Mouse (Mus musculus) intestine, embryonic 14.5 days (tissue): ENCODE results near the gene Gm49333. TPM values are rescaled to one million over a fixed set of nuclear protein-coding genes. Genes with fewer than 3 reads are reported as not detected.

ENCODE experiments used
- ATAC-seq: fragments of 200-750 bp; cut with Nextera tagmentation; replicated peaks from 2 replicates; pipeline ENCODE4 v1.8.0; 2017; ENCODE audit warnings: low read depth, moderate number of reproducible peaks, moderate TSS enrichment, moderate library complexity; ENCODE audit not compliant: low FRiP score, low TSS enrichment
- DNase-seq: peaks from one replicate; pipeline ENCODE4 v3.0.0-alpha.2; 2018; ENCODE audit warnings: low spot score
- H3K27ac ChIP-seq: fragments of 300-500 bp; sonication (generic); 2 replicates; pipeline ENCODE4 v1.5.1; 2014; ENCODE audit warnings: low read depth, mild to moderate bottlenecking, control low read depth
- H3K27me3 ChIP-seq: fragments of 300-500 bp; sonication (generic); replicated peaks from 2 replicates; pipeline ENCODE4 v1.6.1; 2014; ENCODE audit warnings: low read length, control low read depth; ENCODE audit not compliant: control insufficient read depth, insufficient read depth
- H3K36me3 ChIP-seq: fragments of 300-500 bp; sonication (generic); 2 replicates; pipeline ENCODE4 v1.6.1; 2014; ENCODE audit warnings: low read length, control low read depth; ENCODE audit not compliant: control insufficient read depth, insufficient read depth
- H3K4me1 ChIP-seq: fragments of 300-500 bp; sonication (generic); replicated peaks from 2 replicates; pipeline ENCODE4 v1.6.1; 2014; ENCODE audit warnings: low read length, control low read depth, mixed read lengths; ENCODE audit not compliant: control insufficient read depth, insufficient read depth
- H3K4me2 ChIP-seq: fragments of 300-500 bp; sonication (generic); 2 replicates; pipeline ENCODE4 v1.6.1; 2014; ENCODE audit warnings: low read length
- H3K4me3 ChIP-seq: fragments of 300-500 bp; sonication (generic); 2 replicates; pipeline ENCODE4 v1.5.1; 2014; ENCODE audit warnings: low read depth, low read length, control low read depth, mixed read lengths
- H3K9ac ChIP-seq: fragments of 300-500 bp; sonication (generic); 2 replicates; pipeline ENCODE4 v1.6.1; 2014; ENCODE audit warnings: mild to moderate bottlenecking, low read length
- H3K9me3 ChIP-seq: fragments of 300-500 bp; sonication (generic); 2 replicates; pipeline ENCODE4 v1.6.1; 2016; ENCODE audit warnings: low read length, control low read depth; ENCODE audit not compliant: control insufficient read depth
- WGBS: fragments of 180-500 bp; shearing (Covaris S2); extraction: QIAGEN DNeasy Blood & Tissue Kit; methylation state at CpG from one replicate; pipeline ENCODE4 v1.1.7; 2014; 5-methylcytosine and 5-hydroxymethylcytosine counted together
- polyA plus RNA-seq: library from polyadenylated mRNA; unstranded; fragments of >200 nt; fragmentation: Nextera tagmentation; extraction: Ambion mirVana; gene quantifications from 2 replicates; pipeline ENCODE4 v1.2.1, GENCODE M21; 2014

The Gm49333 gene
- polyA plus RNA-seq, 1 experiment from 2014 or later = not detected

- Histone ChIP-seq H3K9ac (0 out of 2 replicates have a peak overlapping the region, but pooled peaks have one; percentile 20), H3K9me3 (no peaks in the 10 kb centered on the region), H3K27me3 (no peaks in the 10 kb centered on the region), H3K27ac (no peak overlapping the region; the same call in 1 of the 2 replicates), H3K36me3 (peaks cover 22% of the 10 kb centered on the region), H3K4me2 (peak overlapping the region; percentile 67), H3K4me3 (peak overlapping the region; percentile 79), H3K4me1 (peaks cover 12% of the 10 kb centered on the region)
- no peak for DNase-seq
- 23% methylated on average over 6 of the region's 6 CpGs for WGBS
- no peak for ATAC-seq
Observed at GRCm38 (mm10) chr16:20671886-20672285, 60.5 kb downstream of the Gm49333 start.

GRCm38 (mm10) chr16:20672500-20672902, 61.1 kb downstream of the Gm49333 start:
- WGBS = under 1% methylated on average over 25 of the region's 38 CpGs
- H3K4me3 ChIP-seq = peak overlapping the region; percentile 79
- H3K27me3 ChIP-seq = no peaks in the 10 kb centered on the region
- no peaks in the 10 kb centered on the region for H3K9me3 ChIP-seq
- DNase-seq (peak; percentile 95), ATAC-seq (peak; percentile 93)
- H3K4me2 ChIP-seq = peak overlapping the region; percentile 67
- H3K9ac ChIP-seq = peak overlapping the region; percentile 91
- H3K4me1 ChIP-seq = peaks cover 12% of the 10 kb centered on the region
- H3K27ac ChIP-seq = peak overlapping the region; percentile 92
- H3K36me3 ChIP-seq = peaks cover 28% of the 10 kb centered on the region

- Histone ChIP-seq H3K4me1 (peaks cover 12% of the 10 kb centered on the region), H3K27me3 (no peaks in the 10 kb centered on the region), H3K9me3 (no peaks in the 10 kb centered on the region), H3K27ac (peak overlapping the region; percentile 92), H3K36me3 (peaks cover 34% of the 10 kb centered on the region), H3K4me2 (peak overlapping the region; percentile 67), H3K4me3 (peak overlapping the region; percentile 79), H3K9ac (peak overlapping the region; percentile 91)
- peak; percentile 9 for ATAC-seq
- under 1% methylated on average over 51 of the region's 78 CpGs for WGBS
- DNase-seq = peak; percentile 73
Observed at GRCm38 (mm10) chr16:20672965-20673705, 61.7 kb downstream of the Gm49333 start.

- Histone ChIP-seq H3K4me1 (peaks cover 12% of the 10 kb centered on the region), H3K4me2 (peak overlapping the region; percentile 67), H3K36me3 (peaks cover 41% of the 10 kb centered on the region), H3K9me3 (no peaks in the 10 kb centered on the region), H3K9ac (peak overlapping the region; percentile 91), H3K27me3 (no peaks in the 10 kb centered on the region), H3K4me3 (peak overlapping the region; percentile 79), H3K27ac (peak overlapping the region; percentile 92)
- 0 out of 2 replicates have a peak, but pooled peaks have one; percentile 16 for ATAC-seq
- 4% methylated on average over 14 of the region's 14 CpGs for WGBS
- peak; percentile 72 for DNase-seq
Observed at GRCm38 (mm10) chr16:20673706-20674303, 62.4 kb downstream of the Gm49333 start.

GRCm38 (mm10) chr16:20675213-20675612, 63.8 kb downstream of the Gm49333 start:
- no peak for DNase-seq
- Histone ChIP-seq H3K9ac (no peak overlapping the region), H3K27ac (no peak overlapping the region), H3K4me3 (no peak overlapping the region), H3K36me3 (peaks cover 55% of the 10 kb centered on the region), H3K9me3 (no peaks in the 10 kb centered on the region), H3K4me1 (peaks cover 12% of the 10 kb centered on the region), H3K4me2 (no peak overlapping the region), H3K27me3 (no peaks in the 10 kb centered on the region)
- 94% methylated on average over 6 of the region's 6 CpGs for WGBS
- ATAC-seq = no peak

GRCm38 (mm10) chr16:20676702-20677101, 65.3 kb downstream of the Gm49333 start:
- 78% methylated on average over 4 of the region's 4 CpGs for WGBS
- Histone ChIP-seq H3K9me3 (no peaks in the 10 kb centered on the region), H3K27me3 (no peaks in the 10 kb centered on the region), H3K4me1 (peaks cover 12% of the 10 kb centered on the region), H3K9ac (no peak overlapping the region), H3K4me3 (no peak overlapping the region), H3K27ac (no peak overlapping the region), H3K36me3 (peaks cover 70% of the 10 kb centered on the region), H3K4me2 (no peak overlapping the region)
- ATAC-seq = no peak
- DNase-seq = no peak

GRCm38 (mm10) chr16:20677380-20677779, 66.0 kb downstream of the Gm49333 start:
- WGBS = 84% methylated on average over 5 of the region's 5 CpGs
- Histone ChIP-seq H3K9me3 (no peaks in the 10 kb centered on the region), H3K27ac (no peak overlapping the region), H3K4me2 (no peak overlapping the region), H3K9ac (no peak overlapping the region), H3K36me3 (peaks cover 76% of the 10 kb centered on the region), H3K27me3 (no peaks in the 10 kb centered on the region), H3K4me3 (no peak overlapping the region), H3K4me1 (peaks cover 9% of the 10 kb centered on the region)
- DNase-seq (no peak), ATAC-seq (no peak)

- H3K4me2 ChIP-seq = no peak overlapping the region
- no peaks in the 10 kb centered on the region for H3K9me3 ChIP-seq
- 83% methylated on average over 10 of the region's 10 CpGs for WGBS
- ATAC-seq = no peak
- no peak overlapping the region for H3K27ac ChIP-seq
- H3K27me3 ChIP-seq = no peaks in the 10 kb centered on the region
- no peak overlapping the region for H3K4me3 ChIP-seq
- H3K4me1 ChIP-seq = peaks cover 9% of the 10 kb centered on the region
- DNase-seq = no peak
- no peak overlapping the region for H3K9ac ChIP-seq
- H3K36me3 ChIP-seq = peaks cover 84% of the 10 kb centered on the region
Observed at GRCm38 (mm10) chr16:20677974-20678675, 66.7 kb downstream of the Gm49333 start.
